Mouse (Mus musculus) MEL (cell line): ENCODE measurements around the gene Srcap. TPM values are rescaled to one million over a fixed set of nuclear protein-coding genes. Genes with fewer than 3 reads are reported as not detected.

ENCODE experiments used
- DNase-seq: peaks from one replicate; pipeline ENCODE4 v3.0.0; 2011; ENCODE audit warnings: low read depth, low spot score
- H3K27ac ChIP-seq: 2 replicates; pipeline ENCODE4 v1.5.1; 2012; ENCODE audit warnings: low read depth, mild to moderate bottlenecking, control low read depth, low read length, moderate library complexity; ENCODE audit not compliant: control insufficient read depth
- H3K27me3 ChIP-seq, 2 experiments: fragments of 150-350 bp in 1 of 2; sonication (generic) in 1 of 2; 2 replicates each; pipeline ENCODE4 v1.6.1; 2012; ENCODE audit warnings: low read length in 2 of 2, mild to moderate bottlenecking in 2 of 2, improper control_type of control experiment in 1 of 2, moderate library complexity in 1 of 2; ENCODE audit not compliant: insufficient read depth in 2 of 2, control insufficient read depth in 1 of 2
- H3K36me3 ChIP-seq, 2 experiments: 2 replicates each; pipeline ENCODE4 v1.6.1; 2012 to 2014; ENCODE audit warnings: low read length in 2 of 2, improper control_type of control experiment in 1 of 2, inconsistent platforms in 1 of 2, mild to moderate bottlenecking in 1 of 2; ENCODE audit not compliant: insufficient read depth in 2 of 2, control insufficient read depth in 1 of 2
- H3K4me1 ChIP-seq, 2 experiments: fragments of 150-350 bp in 1 of 2; sonication (generic) in 1 of 2; 2 replicates each; pipeline ENCODE4 v1.6.1; 2012; ENCODE audit warnings: low read length in 2 of 2, improper control_type of control experiment in 1 of 2, mild to moderate bottlenecking in 1 of 2; ENCODE audit not compliant: insufficient read depth in 2 of 2, control insufficient read depth in 1 of 2
- H3K4me3 ChIP-seq, 2 experiments: fragments of 150-350 bp in 1 of 2; sonication (generic) in 1 of 2; 2 replicates each; pipeline ENCODE4 v1.5.1; 2012; ENCODE audit warnings: low read depth in 2 of 2, low read length in 2 of 2, mild to moderate bottlenecking in 2 of 2, moderate library complexity in 2 of 2, control low read depth in 1 of 2, improper control_type of control experiment in 1 of 2; ENCODE audit not compliant: control insufficient read depth in 1 of 2, insufficient read depth in 1 of 2
- H3K79me2 ChIP-seq: 2 replicates; pipeline ENCODE4 v1.6.1; 2012; ENCODE audit warnings: mild to moderate bottlenecking, low read length, moderate library complexity; ENCODE audit not compliant: control insufficient read depth, poor library complexity, insufficient read depth
- H3K9ac ChIP-seq: 2 replicates; pipeline ENCODE4 v1.6.1; 2012; ENCODE audit warnings: low read depth, mild to moderate bottlenecking, control low read depth, low read length, moderate library complexity; ENCODE audit not compliant: control insufficient read depth, poor library complexity, severe bottlenecking
- H3K9me3 ChIP-seq: fragments of 150-350 bp; sonication (generic); replicated peaks from 2 replicates; pipeline ENCODE4 v1.6.1; 2012; ENCODE audit warnings: mild to moderate bottlenecking, low read length, improper control_type of control experiment, moderate library complexity; ENCODE audit not compliant: insufficient read depth
- CHD1 ChIP-seq: IDR thresholded peaks from 2 replicates; pipeline ENCODE4 v1.6.1; 2012; ENCODE audit warnings: low read depth, mild to moderate bottlenecking, inconsistent platforms, low read length, improper control_type of control experiment
- CHD2 ChIP-seq: IDR thresholded peaks from 2 replicates; pipeline ENCODE4 v1.6.1; 2011; ENCODE audit warnings: low read length, improper control_type of control experiment
- E2F4 ChIP-seq: IDR thresholded peaks from 2 replicates; pipeline ENCODE4 v1.6.1; 2011; ENCODE audit warnings: low read depth, low read length, improper control_type of control experiment, borderline replicate concordance
- ELF1 ChIP-seq: IDR thresholded peaks from 2 replicates; pipeline ENCODE4 v1.6.1; 2014; ENCODE audit warnings: low read depth, mild to moderate bottlenecking, inconsistent platforms, low read length, improper control_type of control experiment, moderate library complexity
- EP300 ChIP-seq, 2 experiments: IDR thresholded peaks; 2 replicates each; pipeline ENCODE4 v1.6.1; 2011; ENCODE audit warnings: improper control_type of control experiment in 2 of 2, low read length in 2 of 2, low read depth in 1 of 2, mild to moderate bottlenecking in 1 of 2
- JUND ChIP-seq: IDR thresholded peaks from 2 replicates; pipeline ENCODE4 v1.6.1; 2011; ENCODE audit warnings: low read depth, mild to moderate bottlenecking, improper control_type of control experiment, low read length
- KAT2A ChIP-seq: conservative IDR thresholded peaks from 2 replicates; pipeline ENCODE4 v1.6.1; 2012; ENCODE audit warnings: low read depth, low read length, improper control_type of control experiment, inconsistent platforms
- MAFK ChIP-seq: IDR thresholded peaks from 2 replicates; pipeline ENCODE4 v1.6.1; 2011; ENCODE audit warnings: low read depth, mild to moderate bottlenecking, low read length, improper control_type of control experiment, borderline replicate concordance
- MAX ChIP-seq: IDR thresholded peaks from 2 replicates; pipeline ENCODE4 v1.6.1; 2011; ENCODE audit warnings: low read length, improper control_type of control experiment
- MAZ ChIP-seq: IDR thresholded peaks from 2 replicates; pipeline ENCODE4 v1.6.1; 2012; ENCODE audit warnings: low read depth, mild to moderate bottlenecking, inconsistent platforms, low read length, improper control_type of control experiment
- MEF2A ChIP-seq: IDR thresholded peaks from 2 replicates; pipeline ENCODE4 v1.6.1; 2014; ENCODE audit warnings: low read depth, mild to moderate bottlenecking, inconsistent platforms, low read length, improper control_type of control experiment; ENCODE audit not compliant: poor library complexity, insufficient replicate concordance, severe bottlenecking; ENCODE audit errors: extremely low read depth
- MYC ChIP-seq: IDR thresholded peaks from 2 replicates; pipeline ENCODE4 v1.6.1; 2011; ENCODE audit warnings: low read depth, mild to moderate bottlenecking, low read length, improper control_type of control experiment, moderate library complexity
- NELFE ChIP-seq: IDR thresholded peaks from 2 replicates; pipeline ENCODE4 v1.6.1; 2011; ENCODE audit warnings: low read depth, low read length, improper control_type of control experiment
- NRF1 ChIP-seq: IDR thresholded peaks from 2 replicates; pipeline ENCODE4 v1.6.1; 2014; ENCODE audit warnings: low read depth, mild to moderate bottlenecking, inconsistent platforms, low read length, improper control_type of control experiment, moderate library complexity; ENCODE audit not compliant: poor library complexity, insufficient read depth, severe bottlenecking
- POLR2AphosphoS2 ChIP-seq: IDR thresholded peaks from 2 replicates; pipeline ENCODE4 v1.6.1; 2011; ENCODE audit warnings: low read length, improper control_type of control experiment
- POLR2AphosphoS5 ChIP-seq: IDR thresholded peaks from 2 replicates; pipeline ENCODE4 v1.6.1; 2012; ENCODE audit warnings: low read depth, borderline replicate concordance, mild to moderate bottlenecking, inconsistent platforms, low read length, moderate library complexity, mixed read lengths
- RCOR1 ChIP-seq: IDR thresholded peaks from 2 replicates; pipeline ENCODE4 v1.6.1; 2012; ENCODE audit warnings: low read depth, mild to moderate bottlenecking, inconsistent platforms, low read length, improper control_type of control experiment
- SIN3A ChIP-seq: IDR thresholded peaks from 2 replicates; pipeline ENCODE4 v1.6.1; 2012; ENCODE audit warnings: low read length, improper control_type of control experiment, inconsistent platforms
- TCF12 ChIP-seq: IDR thresholded peaks from 2 replicates; pipeline ENCODE4 v1.6.1; 2014; ENCODE audit warnings: low read depth, mild to moderate bottlenecking, inconsistent platforms, low read length, improper control_type of control experiment, moderate library complexity
- ZC3H11A ChIP-seq: IDR thresholded peaks from 2 replicates; pipeline ENCODE4 v1.6.1; 2012; ENCODE audit warnings: low read depth, mild to moderate bottlenecking, inconsistent platforms, low read length, improper control_type of control experiment
- ZMIZ1 ChIP-seq: IDR thresholded peaks from 2 replicates; pipeline ENCODE4 v1.6.1; 2012; ENCODE audit warnings: low read depth, mild to moderate bottlenecking, inconsistent platforms, low read length, improper control_type of control experiment, moderate library complexity
- ZNF384 ChIP-seq: IDR thresholded peaks from 2 replicates; pipeline ENCODE4 v1.6.1; 2012; ENCODE audit warnings: low read depth, mild to moderate bottlenecking, inconsistent platforms, low read length, improper control_type of control experiment
- polyA plus RNA-seq, 2 experiments: library from polyadenylated mRNA; stranded (reverse) in 1 of 2; unstranded in 1 of 2; fragments of >175 nt in 1 of 2; fragments of >200 nt in 1 of 2; gene quantifications; 2 replicates each; pipeline versions ENCODE4 v1.2.1 to v1.2.4; 2012; ENCODE audit warnings: low replicate concordance in 2 of 2, low read depth in 1 of 2; ENCODE audit not compliant: insufficient read length in 2 of 2, insufficient read depth in 1 of 2, missing spikeins in 1 of 2
- total RNA-seq: library from RNA; depleted of rRNA; stranded (reverse); fragments of 300-350 nt; gene quantifications from 2 replicates; pipeline ENCODE4 v1.2.3, GENCODE M21; 2012

The Srcap gene
- total and polyA plus RNA-seq, 3 experiments: 20.3 to 45.1 (median 34.3) TPM

- Histone ChIP-seq H3K4me1 (no peaks in the 10 kb centered on the region), H3K79me2 (no peaks in the 10 kb centered on the region), H3K27ac (no peak overlapping the region), H3K36me3 (peaks cover 0 to 13% of the 10 kb centered on the region in 2 experiments; a peak in 2 of 4 replicates), H3K27me3 (no peaks in the 10 kb centered on the region), H3K4me3 (no peak overlapping the region), H3K9me3 (no peaks in the 10 kb centered on the region), H3K9ac (no peak overlapping the region)
- no peak for DNase-seq
- TF ChIP-seq ZMIZ1 (no peak), NRF1 (no peak), SIN3A (no peak), MYC (no peak), POLR2AphosphoS2 (no peak), MAX (no peak), MAZ (no peak), TCF12 (no peak), EP300 (IDR thresholded peaks at IDR 0.05; ENCODE audit: low read depth in 1 of 2, low read length in 2 of 2) (no peak), RCOR1 (no peak), ZC3H11A (no peak), POLR2AphosphoS5 (no peak), CHD2 (no peak), ELF1 (no peak), JUND (no peak), MEF2A (no peak), MAFK (no peak), NELFE (no peak), E2F4 (no peak), CHD1 (no peak)
Measured at GRCm38 (mm10) chr7:127560580-127560979, 48.8 kb downstream of the Srcap start.

GRCm38 (mm10) chr7:127561340-127561858, 49.6 kb downstream of the Srcap start, which contains the start of gene Tmem265:
TSS of gene Tmem265 (plus strand) at chr7:127561390.
- no peak for DNase-seq
- Histone ChIP-seq H3K36me3 (peaks cover 0 to 10% of the 10 kb centered on the region in 2 experiments; a peak in 2 of 4 replicates), H3K9me3 (no peaks in the 10 kb centered on the region), H3K27me3 (no peaks in the 10 kb centered on the region), H3K4me1 (no peaks in the 10 kb centered on the region), H3K79me2 (no peaks in the 10 kb centered on the region), H3K4me3 (no peak within 1 kb of the TSS), H3K27ac (no peak within 1 kb of the TSS), H3K9ac (no peak within 1 kb of the TSS)
- TF ChIP-seq ZNF384: 0 out of 2 replicates have a peak, but pooled peaks have one; percentile 44
- no peak for TF ChIP-seq KAT2A
